Mouse (Mus musculus) kidney, adult 18-20 months (tissue): ENCODE measurements around the gene Spout1.
"Not testable (repeated sequence)": the region's sequence is repeated elsewhere in the genome, so short reads cannot be mapped to it uniquely, and the experiment has no call there.

ENCODE experiments used
- DNase-seq: peaks from one replicate; pipeline ENCODE4 v3.0.0; 2021

The Spout1 gene

GRCm38 (mm10) chr2:30177700-30178675, at the start of gene Spout1:
Spout1 (minus strand) TSS chr2:30178459.
- DNase-seq: peak; percentile 96

GRCm38 (mm10) chr2:30216293-30216692, 38.0 kb upstream of the Spout1 start:
- DNase-seq: no peak

- DNase-seq: no peak
Measured at GRCm38 (mm10) chr2:30215493-30215892, 37.2 kb upstream of the Spout1 start.

- no peak for DNase-seq
Measured at GRCm38 (mm10) chr2:30214745-30215144, 36.5 kb upstream of the Spout1 start.

- no peak for DNase-seq
Measured at GRCm38 (mm10) chr2:30212951-30213350, 34.7 kb upstream of the Spout1 start.

DNA sequence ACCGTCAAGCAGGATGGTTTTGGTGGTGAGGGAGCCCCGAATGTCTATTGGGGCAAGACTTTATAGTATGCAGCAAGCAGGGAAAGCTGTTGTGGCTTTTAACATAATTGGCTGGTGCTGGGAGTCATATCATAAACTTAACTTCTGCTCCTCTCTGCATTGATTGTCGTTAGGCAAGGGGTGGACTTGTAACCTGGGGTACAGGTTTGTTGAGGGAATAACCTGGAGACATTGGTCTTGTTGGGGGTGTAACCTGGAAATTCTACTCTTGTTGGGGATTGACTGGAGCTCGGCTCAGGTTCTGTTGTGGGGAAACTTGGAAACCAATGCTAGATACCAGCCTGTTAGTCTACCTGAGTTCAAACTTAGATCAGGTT, 33.9 kb upstream of the Spout1 start:
- DNase-seq: no peak

DNA sequence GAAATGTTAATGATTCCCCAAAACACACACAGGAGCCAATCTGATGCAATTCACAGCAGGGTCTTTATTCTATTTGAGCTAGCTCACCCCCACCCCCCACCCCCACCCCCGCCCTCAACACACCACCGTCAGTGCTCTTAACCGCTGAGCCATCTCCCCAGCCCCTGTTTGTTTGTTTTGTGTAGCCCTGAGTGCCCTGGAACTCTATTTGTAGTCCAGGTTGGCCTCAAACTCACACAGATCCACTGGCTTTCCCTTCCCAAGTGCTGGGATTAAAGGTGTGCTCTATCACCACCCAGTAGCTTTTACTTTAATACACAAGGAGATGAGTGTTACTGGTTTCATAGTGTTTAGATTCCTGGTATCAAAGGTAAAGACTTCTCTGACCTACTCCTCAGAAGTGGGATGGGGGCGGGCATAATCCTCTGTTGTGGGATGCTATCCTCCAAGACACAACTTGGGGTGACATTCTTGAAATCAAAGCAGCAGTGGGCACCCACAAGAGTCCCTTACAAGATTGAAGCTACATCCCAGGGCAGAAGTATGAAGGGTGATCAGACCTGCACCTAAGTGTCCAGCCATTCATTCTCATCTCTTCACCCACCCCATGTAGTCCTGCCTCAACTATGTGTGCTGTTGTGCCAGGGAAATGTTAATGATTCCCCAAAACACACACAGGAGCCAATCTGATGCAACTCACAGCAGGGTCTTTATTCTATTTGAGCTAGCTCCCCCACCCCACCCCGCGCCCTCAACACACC, 33.3 kb upstream of the Spout1 start:
- DNase-seq: no peak

- no peak for DNase-seq
Measured at GRCm38 (mm10) chr2:30207886-30208285, 29.6 kb upstream of the Spout1 start.

- DNase-seq: no peak
Measured at GRCm38 (mm10) chr2:30207401-30207800, 29.1 kb upstream of the Spout1 start.

DNA sequence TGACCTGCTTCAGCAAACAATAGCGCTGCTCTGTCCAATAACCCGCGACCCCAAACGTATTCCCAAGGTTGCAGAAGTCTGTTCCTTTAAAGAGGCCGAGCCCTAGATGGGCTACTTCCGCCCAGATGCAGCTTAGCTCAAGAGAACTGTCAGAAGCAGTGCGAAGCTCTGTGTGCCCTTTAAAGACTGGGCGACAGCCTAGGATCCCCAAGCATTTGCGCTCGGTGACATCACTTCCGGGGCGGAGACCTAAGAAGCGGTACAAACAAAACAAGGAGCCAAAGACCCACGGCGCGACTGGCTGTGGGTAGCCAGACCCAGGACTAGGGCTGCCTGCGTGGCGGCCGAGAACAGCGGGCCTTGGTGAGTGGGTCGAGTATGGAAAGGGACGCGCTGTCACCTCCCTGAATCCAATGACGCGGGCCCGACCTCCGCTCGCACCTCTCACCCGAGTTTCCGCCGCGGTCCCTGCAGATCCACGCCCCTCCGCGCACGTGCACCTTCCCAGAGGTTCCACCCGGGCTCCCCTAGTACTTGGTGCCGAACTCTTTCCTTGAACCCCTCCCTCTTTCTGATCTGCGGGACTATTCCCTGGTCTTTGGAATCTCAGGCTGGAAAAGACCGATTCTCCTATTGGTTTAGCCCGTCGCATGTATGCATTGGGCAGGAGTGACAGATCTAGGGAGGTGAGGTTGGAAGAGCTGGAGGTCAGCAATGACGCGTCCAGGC, 27.5 kb upstream of the Spout1 start, which contains the start of gene Kyat1:
TSS of gene Kyat1 (minus strand) at position 219 of the 729 bp plus-strand sequence.
- peak; percentile 98 for DNase-seq

- no peak for DNase-seq
Measured at GRCm38 (mm10) chr2:30205255-30205628, 27.0 kb upstream of the Spout1 start.

DNA sequence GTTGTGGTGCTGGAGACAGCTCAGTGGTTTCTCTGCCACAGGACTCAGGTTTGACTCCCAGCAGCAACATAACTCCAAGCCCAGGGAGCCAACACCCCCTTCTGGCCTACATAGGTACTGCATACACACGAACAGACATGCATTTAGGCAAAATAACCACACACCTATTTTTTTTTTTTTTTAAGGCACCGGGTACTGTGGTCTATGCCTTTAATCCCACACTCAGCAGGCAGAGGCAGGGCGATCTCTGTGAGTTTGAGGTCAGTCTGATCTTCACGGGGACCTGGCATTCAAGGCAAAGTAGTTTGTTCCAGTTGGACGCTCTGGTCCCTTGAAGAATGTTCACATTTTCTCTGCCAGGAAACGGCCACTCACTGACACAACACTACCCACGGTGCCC, 25.2 kb upstream of the Spout1 start:
- DNase-seq: no peak

DNA sequence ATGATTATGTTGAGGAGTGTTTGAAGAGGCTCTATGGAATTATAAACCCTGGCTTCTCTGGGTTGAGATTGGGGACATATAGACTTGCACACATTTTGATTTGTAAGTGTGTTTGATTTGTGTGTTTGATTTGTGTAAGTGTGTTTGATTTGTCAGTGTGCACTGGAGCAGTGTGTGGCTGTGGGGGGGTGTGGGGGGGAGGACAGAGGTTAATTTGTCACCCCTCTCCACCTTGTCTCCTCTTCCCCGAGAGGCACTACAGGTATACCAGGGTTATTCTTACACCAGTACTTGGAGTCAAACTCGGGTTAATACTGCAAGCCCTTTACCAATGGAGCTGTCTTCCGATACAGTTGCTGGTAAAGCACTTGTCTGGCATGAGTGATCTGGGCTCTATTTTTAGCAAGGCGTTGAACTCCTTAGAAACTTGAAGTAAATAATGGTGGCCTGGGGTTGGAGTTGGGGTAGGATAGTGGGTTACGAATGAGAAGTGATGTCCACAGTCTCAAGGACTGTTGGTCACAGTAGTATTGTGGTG, 22.2 kb upstream of the Spout1 start:
- DNase-seq: no peak

- no peak for DNase-seq
Measured at GRCm38 (mm10) chr2:30199984-30200383, 21.7 kb upstream of the Spout1 start.

- DNase-seq: peak; percentile 59
Measured at GRCm38 (mm10) chr2:30198021-30198420, 19.8 kb upstream of the Spout1 start.

DNA sequence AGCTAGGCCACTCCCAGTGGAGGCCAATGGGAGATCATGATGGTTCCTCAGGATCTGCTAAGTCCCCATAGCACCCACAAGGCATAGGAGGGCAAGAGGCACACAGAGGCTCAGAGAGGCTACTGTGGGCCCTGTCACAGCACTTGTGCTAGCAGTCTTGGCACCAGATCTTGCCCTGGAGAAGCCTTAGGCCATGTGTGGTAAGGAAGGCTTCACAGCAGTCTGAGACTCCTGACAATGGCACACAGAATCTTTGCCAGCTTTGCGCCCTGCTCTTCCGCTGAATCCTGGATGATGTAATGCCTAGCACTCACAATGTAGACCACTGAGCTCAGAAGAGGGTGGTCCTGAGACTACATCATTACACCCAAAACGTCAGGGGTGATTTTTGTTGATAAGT, 16.4 kb upstream of the Spout1 start:
- no peak for DNase-seq

GRCm38 (mm10) chr2:30191790-30192580, 13.7 kb upstream of the Spout1 start:
- DNase-seq: peak; percentile 62

GRCm38 (mm10) chr2:30185681-30186080, 7.4 kb upstream of the Spout1 start:
- DNase-seq: no peak

GRCm38 (mm10) chr2:30185276-30185675, 7.0 kb upstream of the Spout1 start:
- no peak for DNase-seq

GRCm38 (mm10) chr2:30183721-30184120, 5.5 kb upstream of the Spout1 start:
- peak; percentile 61 for DNase-seq

DNA sequence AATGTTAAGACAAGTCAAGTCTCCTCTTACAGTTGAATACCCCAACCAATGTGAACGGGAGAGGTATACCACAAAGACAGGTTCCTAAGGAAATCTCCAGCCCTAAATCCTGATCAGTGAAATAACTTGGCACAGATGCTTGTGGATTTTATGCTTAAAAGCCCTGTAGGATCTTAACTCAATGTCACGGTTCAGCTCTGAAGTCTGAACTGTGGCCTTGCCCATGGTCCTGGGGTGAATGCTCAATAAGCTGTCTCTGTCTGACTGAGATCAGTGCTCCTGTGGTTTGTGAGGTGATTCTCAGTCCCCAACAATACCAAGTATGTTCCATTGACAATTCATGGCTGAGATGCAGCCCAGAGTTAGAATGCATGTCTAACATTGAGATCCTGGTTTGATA, 4.2 kb upstream of the Spout1 start:
- DNase-seq: no peak

DNA sequence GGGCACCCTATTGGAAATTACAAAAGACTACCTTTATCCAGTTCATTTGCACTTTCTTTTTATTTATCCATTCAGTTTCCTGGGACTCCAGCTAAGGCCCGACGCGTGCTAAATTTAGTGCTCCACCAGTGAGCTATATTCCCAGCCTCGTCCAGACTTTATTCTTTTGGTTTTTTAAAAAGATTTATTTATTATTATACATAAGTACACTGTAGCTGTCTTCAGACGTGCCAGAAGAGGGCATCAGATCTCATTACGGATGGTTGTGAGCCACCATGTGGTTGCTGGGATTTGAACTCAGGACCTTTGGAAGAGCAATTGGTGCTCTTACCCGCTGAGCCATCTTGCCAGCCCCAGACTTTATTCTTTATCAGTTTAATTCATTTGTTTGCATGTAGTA, 452 bp upstream of the Spout1 start:
- not testable (repeated sequence) for DNase-seq
